Mouse (Mus musculus): Measurements from ENCODE around the gene Kcnj14. TPM values are rescaled to one million over a fixed set of nuclear protein-coding genes. Genes with fewer than 3 reads are reported as not detected.

Gene Kcnj14
- polyA plus RNA-seq, 1 experiment from 2014 or later: 1.2 TPM

DNA sequence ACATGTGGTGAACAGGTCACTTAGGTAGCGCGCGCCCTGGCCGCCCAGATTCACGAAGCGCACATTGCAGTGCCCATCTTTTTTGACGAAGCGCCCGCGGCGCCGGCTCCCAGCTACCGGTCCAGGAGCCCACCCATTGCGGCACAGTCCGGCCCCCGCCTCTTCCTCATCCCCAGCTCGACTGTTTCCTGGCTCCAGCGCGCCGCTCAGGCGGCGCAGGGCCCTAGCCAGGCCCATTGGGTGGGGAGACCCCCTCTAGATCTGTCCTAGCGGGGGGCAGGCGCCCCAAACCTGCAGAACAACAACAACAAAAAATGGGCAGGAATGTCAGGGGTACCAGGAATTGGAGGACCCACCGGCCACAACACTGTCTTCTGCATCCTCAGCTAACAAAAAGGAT, 4.7 kb downstream of the Kcnj14 start:
- peak overlapping the region; percentile 39 for H3K4me2 ChIP-seq (replicated peaks; ENCODE audit: low read depth, low read length)
- no peaks in the 10 kb centered on the region for H3K9me3 ChIP-seq (ENCODE audit: control insufficient read depth, low read length)
- H3K27me3 ChIP-seq (ENCODE audit: control insufficient read depth, insufficient read depth, low read length): no peaks in the 10 kb centered on the region
- peak overlapping the region; percentile 23; the same call in 1 of the 2 replicates for H3K9ac ChIP-seq (ENCODE audit: low read depth, low read length)
- no peak overlapping the region for H3K27ac ChIP-seq (ENCODE audit: low read depth, low read length)
- H3K4me3 ChIP-seq (ENCODE audit: low read length): peak overlapping the region; percentile 16; the same call in 1 of the 2 replicates
- peaks cover 9% of the 10 kb centered on the region for H3K4me1 ChIP-seq (ENCODE audit: control insufficient read depth, insufficient read depth, low read length)
- peaks cover 7% of the 10 kb centered on the region; the same call in 1 of the 2 replicates for H3K36me3 ChIP-seq (ENCODE audit: control insufficient read depth, insufficient read depth, low read length)
- peak; percentile 53; the same call in 1 of the 2 replicates for ATAC-seq (ENCODE audit: low FRiP score, low TSS enrichment)
- WGBS: 8% methylated on average over 25 of the region's 25 CpGs

DNA sequence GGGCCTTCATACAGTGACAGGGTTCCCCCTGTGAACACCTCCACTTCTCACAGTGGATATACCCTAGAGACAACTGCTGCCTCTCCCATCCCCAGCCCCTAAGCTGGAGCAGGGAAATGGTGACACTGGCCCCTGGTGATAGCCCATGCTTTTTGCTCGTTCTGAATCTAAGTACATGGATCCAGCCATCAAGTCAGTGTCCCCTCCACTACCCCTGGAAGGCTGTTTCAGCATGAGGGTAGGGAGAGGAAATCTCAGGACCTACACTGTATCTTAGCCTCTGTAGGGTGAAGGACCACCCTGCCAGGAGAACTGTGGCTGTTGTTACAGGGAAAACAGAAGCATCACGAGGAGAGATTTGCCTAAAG, 8.6 kb downstream of the Kcnj14 start:
- Histone ChIP-seq H3K4me1 (ENCODE audit: control insufficient read depth, insufficient read depth, low read length) (peaks cover 22% of the 10 kb centered on the region), H3K27ac (ENCODE audit: low read depth, low read length) (no peak overlapping the region), H3K9ac (ENCODE audit: low read depth, low read length) (no peak overlapping the region), H3K36me3 (ENCODE audit: control insufficient read depth, insufficient read depth, low read length) (peaks cover 20% of the 10 kb centered on the region), H3K4me3 (ENCODE audit: low read length) (no peak overlapping the region), H3K9me3 (ENCODE audit: control insufficient read depth, low read length) (no peaks in the 10 kb centered on the region), H3K4me2 (replicated peaks; ENCODE audit: low read depth, low read length) (no peak overlapping the region), H3K27me3 (ENCODE audit: control insufficient read depth, insufficient read depth, low read length) (no peaks in the 10 kb centered on the region)
- no peak for ATAC-seq (ENCODE audit: low FRiP score, low TSS enrichment)
- WGBS: 69% methylated on average over 2 of the region's 2 CpGs

DNA sequence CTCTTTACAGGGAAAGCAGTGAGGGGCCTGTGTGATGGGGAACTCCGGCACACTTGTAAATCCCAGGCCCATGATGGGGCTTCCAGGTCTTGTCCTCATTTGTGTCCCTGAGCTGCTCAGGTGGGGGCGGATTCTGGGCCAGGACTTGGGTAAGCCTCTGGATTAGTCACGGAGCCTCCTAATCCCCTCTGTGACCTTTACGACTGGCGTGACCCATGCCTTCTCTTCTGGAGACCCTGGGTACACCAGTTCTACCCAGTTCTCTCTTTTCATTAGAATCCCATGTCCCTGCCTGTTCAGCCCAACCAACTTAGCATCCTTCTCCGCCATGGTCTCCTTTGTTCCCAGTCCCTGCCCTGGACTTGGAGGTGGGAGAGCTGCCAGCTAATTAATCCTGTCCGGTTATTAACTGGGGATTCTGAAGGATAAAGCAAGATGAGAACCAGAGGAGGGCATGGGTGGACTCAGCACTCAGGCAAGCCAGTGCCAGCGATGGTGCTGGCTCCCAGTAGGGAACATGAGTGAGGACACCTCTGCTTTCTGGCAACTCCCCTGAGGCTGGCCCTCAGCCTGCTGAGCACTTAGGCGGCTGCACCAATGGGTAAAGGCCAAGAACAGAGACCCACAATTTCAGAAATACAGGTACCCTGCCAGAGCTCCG, 9.1 kb downstream of the Kcnj14 start:
- peaks cover 25% of the 10 kb centered on the region for H3K36me3 ChIP-seq (ENCODE audit: control insufficient read depth, insufficient read depth, low read length)
- no peak overlapping the region for H3K9ac ChIP-seq (ENCODE audit: low read depth, low read length)
- H3K4me3 ChIP-seq (ENCODE audit: low read length): no peak overlapping the region
- no peaks in the 10 kb centered on the region for H3K9me3 ChIP-seq (ENCODE audit: control insufficient read depth, low read length)
- peaks cover 22% of the 10 kb centered on the region for H3K4me1 ChIP-seq (ENCODE audit: control insufficient read depth, insufficient read depth, low read length)
- H3K27me3 ChIP-seq (ENCODE audit: control insufficient read depth, insufficient read depth, low read length): no peaks in the 10 kb centered on the region
- 69% methylated on average over 10 of the region's 10 CpGs for WGBS
- H3K4me2 ChIP-seq (replicated peaks; ENCODE audit: low read depth, low read length): 0 out of 2 replicates have a peak overlapping the region, but pooled peaks have one; percentile 41
- ATAC-seq (ENCODE audit: low FRiP score, low TSS enrichment): no peak
- no peak overlapping the region for H3K27ac ChIP-seq (ENCODE audit: low read depth, low read length)

DNA sequence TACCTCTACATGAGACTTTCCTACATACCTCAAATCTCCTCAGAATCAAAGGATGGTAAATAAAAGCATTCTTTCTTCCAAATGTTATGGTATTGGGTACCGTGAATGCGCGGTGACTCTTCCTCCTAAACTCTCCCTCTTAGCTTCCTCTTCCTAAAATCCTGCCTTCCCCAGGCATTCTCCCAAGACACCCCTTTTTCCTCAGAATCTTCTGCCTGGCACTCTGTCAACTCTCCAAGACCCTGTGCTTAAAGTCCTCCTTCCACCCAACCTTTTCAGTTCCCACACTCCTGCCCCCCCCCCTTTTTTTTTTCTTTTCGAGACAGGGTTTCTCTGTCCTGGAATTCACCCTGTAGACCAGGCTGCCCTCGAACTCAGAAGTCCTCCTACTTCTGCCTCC, 9.7 kb downstream of the Kcnj14 start:
- 13% methylated on average over 5 of the region's 5 CpGs for WGBS
- no peak overlapping the region for H3K9ac ChIP-seq (ENCODE audit: low read depth, low read length)
- ATAC-seq (ENCODE audit: low FRiP score, low TSS enrichment): no peak
- peaks cover 32% of the 10 kb centered on the region for H3K36me3 ChIP-seq (ENCODE audit: control insufficient read depth, insufficient read depth, low read length)
- H3K27me3 ChIP-seq (ENCODE audit: control insufficient read depth, insufficient read depth, low read length): no peaks in the 10 kb centered on the region
- H3K9me3 ChIP-seq (ENCODE audit: control insufficient read depth, low read length): no peaks in the 10 kb centered on the region
- H3K4me3 ChIP-seq (ENCODE audit: low read length): peak overlapping the region; percentile 27
- peak overlapping the region; percentile 41 for H3K4me2 ChIP-seq (replicated peaks; ENCODE audit: low read depth, low read length)
- no peak overlapping the region for H3K27ac ChIP-seq (ENCODE audit: low read depth, low read length)
- peaks cover 20% of the 10 kb centered on the region for H3K4me1 ChIP-seq (ENCODE audit: control insufficient read depth, insufficient read depth, low read length)

DNA sequence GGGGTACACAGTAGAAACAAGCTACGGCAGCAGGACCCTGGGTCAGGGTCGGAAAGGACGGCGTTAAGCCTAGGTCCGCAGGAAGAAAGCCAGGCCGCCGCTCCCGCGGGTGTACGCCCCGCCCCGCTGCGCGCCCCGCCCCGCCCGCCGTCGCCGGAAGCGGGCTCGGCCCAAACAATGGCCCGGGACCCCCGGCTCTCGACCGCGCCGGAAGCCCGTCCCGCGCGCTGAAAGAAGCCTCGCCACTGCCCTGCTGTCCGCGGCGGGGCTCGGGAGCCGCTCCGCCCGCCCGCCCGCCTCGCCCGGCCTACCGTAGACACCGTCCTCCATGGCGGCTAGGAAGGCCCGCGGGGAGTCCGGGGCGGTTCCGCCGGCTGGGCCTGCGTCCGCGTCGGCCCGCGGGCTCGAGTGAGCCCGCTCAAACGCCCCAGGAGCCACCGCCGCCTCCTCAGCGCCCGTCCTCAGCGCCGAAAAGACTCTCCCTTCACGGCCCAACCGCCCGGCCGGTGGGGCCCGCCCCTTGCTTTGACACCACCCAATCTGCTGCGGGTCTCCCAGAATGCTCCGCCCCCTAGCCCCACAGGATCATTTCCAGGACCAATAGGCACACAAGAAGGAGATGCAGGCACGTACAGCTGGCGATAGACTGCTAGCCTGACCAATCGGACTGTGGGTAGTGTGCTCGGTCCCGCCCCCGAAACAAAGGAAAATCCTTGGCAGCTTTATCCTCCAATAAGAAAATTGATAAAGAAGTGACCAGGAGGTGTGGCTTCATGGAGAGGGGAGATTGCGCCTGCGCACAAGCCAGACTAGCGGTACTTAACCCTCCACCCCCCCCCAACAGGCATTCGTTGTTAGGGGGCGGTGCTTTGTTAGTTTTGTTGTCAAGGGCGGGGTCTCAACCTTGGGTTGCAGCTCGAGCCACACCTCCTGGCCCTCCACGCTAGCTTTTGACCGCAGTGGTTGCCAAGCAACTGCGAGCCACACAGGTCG, 10.5 kb downstream of the Kcnj14 start, which contains the start of gene Cyth2:
Gene Cyth2, minus strand, starts transcription at position 795 of the 993 bp plus-strand sequence.
- Histone ChIP-seq H3K4me3 (ENCODE audit: low read length) (peak within 1 kb of the TSS; percentile 87), H3K4me1 (ENCODE audit: control insufficient read depth, insufficient read depth, low read length) (peaks cover 18% of the 10 kb centered on the region), H3K9me3 (ENCODE audit: control insufficient read depth, low read length) (no peaks in the 10 kb centered on the region), H3K27ac (ENCODE audit: low read depth, low read length) (peak within 1 kb of the TSS; percentile 99), H3K9ac (ENCODE audit: low read depth, low read length) (peak within 1 kb of the TSS; percentile 99), H3K27me3 (ENCODE audit: control insufficient read depth, insufficient read depth, low read length) (no peaks in the 10 kb centered on the region), H3K36me3 (ENCODE audit: control insufficient read depth, insufficient read depth, low read length) (peaks cover 39% of the 10 kb centered on the region), H3K4me2 (replicated peaks; ENCODE audit: low read depth, low read length) (peak within 1 kb of the TSS; percentile 58)
- WGBS: 0% methylated on average over 53 of the region's 92 CpGs
- peak; percentile 98 for ATAC-seq (ENCODE audit: low FRiP score, low TSS enrichment)

DNA sequence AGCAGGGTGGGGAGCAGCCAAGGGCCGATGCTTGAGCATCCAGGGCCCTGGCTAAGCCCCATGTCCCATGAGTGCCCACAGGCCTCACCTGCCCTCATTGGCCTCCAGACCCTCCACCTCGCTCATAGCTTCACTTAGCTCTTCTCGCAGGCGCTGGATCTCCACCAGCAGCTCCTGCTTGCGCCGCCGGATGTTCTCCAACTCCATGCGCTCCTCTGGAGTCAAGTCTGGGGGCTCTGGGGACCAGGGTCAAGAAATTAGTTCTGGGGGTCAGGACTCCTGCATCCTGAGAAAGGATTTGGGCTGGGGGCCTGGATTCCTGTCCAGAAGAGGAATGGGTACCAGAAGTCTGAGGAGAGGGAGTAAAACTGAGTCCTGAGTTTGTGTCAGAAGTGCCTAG, 11.7 kb downstream of the Kcnj14 start:
- H3K36me3 ChIP-seq (ENCODE audit: control insufficient read depth, insufficient read depth, low read length): peaks cover 51% of the 10 kb centered on the region
- WGBS: 84% methylated on average over 8 of the region's 8 CpGs
- peak overlapping the region; percentile 58 for H3K4me2 ChIP-seq (replicated peaks; ENCODE audit: low read depth, low read length)
- no peak overlapping the region for H3K27ac ChIP-seq (ENCODE audit: low read depth, low read length)
- peak overlapping the region; percentile 99 for H3K9ac ChIP-seq (ENCODE audit: low read depth, low read length)
- no peaks in the 10 kb centered on the region for H3K9me3 ChIP-seq (ENCODE audit: control insufficient read depth, low read length)
- no peaks in the 10 kb centered on the region for H3K27me3 ChIP-seq (ENCODE audit: control insufficient read depth, insufficient read depth, low read length)
- peaks cover 18% of the 10 kb centered on the region for H3K4me1 ChIP-seq (ENCODE audit: control insufficient read depth, insufficient read depth, low read length)
- no peak for ATAC-seq (ENCODE audit: low FRiP score, low TSS enrichment)
- H3K4me3 ChIP-seq (ENCODE audit: low read length): peak overlapping the region; percentile 87

- Histone ChIP-seq H3K4me3 (ENCODE audit: low read length) (no peak overlapping the region), H3K27ac (ENCODE audit: low read depth, low read length) (no peak overlapping the region), H3K4me2 (replicated peaks; ENCODE audit: low read depth, low read length) (no peak overlapping the region), H3K27me3 (ENCODE audit: control insufficient read depth, insufficient read depth, low read length) (no peaks in the 10 kb centered on the region), H3K4me1 (ENCODE audit: control insufficient read depth, insufficient read depth, low read length) (peaks cover 11% of the 10 kb centered on the region), H3K9ac (ENCODE audit: low read depth, low read length) (no peak overlapping the region), H3K36me3 (ENCODE audit: control insufficient read depth, insufficient read depth, low read length) (peaks cover 64% of the 10 kb centered on the region), H3K9me3 (ENCODE audit: control insufficient read depth, low read length) (no peaks in the 10 kb centered on the region)
- ATAC-seq (ENCODE audit: low FRiP score, low TSS enrichment): no peak
- WGBS: 87% methylated on average over 14 of the region's 14 CpGs
Observed at GRCm38 (mm10) chr7:45809276-45810075, 15.1 kb downstream of the Kcnj14 start.

DNA sequence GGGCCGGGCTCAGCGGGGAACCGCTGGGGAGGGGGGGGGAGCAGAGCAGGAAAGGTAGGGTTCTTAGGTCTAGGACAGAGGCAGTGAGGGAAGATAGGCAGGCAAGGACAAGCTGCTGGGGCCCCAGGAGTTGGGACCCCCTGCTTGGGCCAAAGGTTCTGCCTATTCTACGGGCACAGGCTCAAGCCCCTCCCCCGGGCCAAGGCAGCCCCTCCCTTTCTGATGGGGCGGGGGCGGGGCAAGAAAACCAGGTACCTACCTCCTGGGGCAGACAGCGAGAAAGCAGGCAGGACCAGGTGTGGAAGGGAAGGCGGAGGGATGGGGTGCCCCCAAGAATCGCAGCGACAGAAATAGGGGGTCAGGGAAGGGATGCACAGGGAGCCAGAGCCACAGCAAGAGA, 16.1 kb downstream of the Kcnj14 start:
- H3K9ac ChIP-seq (ENCODE audit: low read depth, low read length): no peak overlapping the region
- peaks cover 11% of the 10 kb centered on the region for H3K4me1 ChIP-seq (ENCODE audit: control insufficient read depth, insufficient read depth, low read length)
- no peaks in the 10 kb centered on the region for H3K27me3 ChIP-seq (ENCODE audit: control insufficient read depth, insufficient read depth, low read length)
- H3K36me3 ChIP-seq (ENCODE audit: control insufficient read depth, insufficient read depth, low read length): peaks cover 64% of the 10 kb centered on the region
- no peak overlapping the region for H3K4me3 ChIP-seq (ENCODE audit: low read length)
- no peak for ATAC-seq (ENCODE audit: low FRiP score, low TSS enrichment)
- no peak overlapping the region for H3K27ac ChIP-seq (ENCODE audit: low read depth, low read length)
- H3K9me3 ChIP-seq (ENCODE audit: control insufficient read depth, low read length): no peaks in the 10 kb centered on the region
- 50% methylated on average over 9 of the region's 11 CpGs for WGBS
- H3K4me2 ChIP-seq (replicated peaks; ENCODE audit: low read depth, low read length): no peak overlapping the region
